In the genomic region with DNA sequence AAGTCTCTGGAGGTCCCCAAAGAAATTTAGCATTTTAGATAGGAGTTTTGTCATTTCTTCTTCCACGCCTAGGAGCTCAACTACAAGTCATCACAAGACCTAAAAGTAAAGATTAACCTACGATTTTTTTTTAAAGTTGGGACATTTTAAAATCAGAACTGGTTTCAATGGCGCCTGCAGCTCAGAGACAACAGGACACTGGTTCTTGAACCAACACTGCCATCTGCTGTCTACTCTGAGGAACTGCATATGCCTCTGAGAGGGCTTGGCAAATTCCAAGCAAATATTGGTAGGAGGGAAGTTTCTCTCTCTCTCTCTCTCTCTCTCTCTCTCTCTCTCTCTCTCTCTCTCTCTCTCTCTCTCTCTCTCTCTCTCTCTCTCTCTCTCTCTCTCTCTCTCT, we compare ENCODE assay signal across 8 mouse cellular contexts. TPM values are rescaled to one million over a fixed set of nuclear protein-coding genes. Genes with fewer than 3 reads are reported as not detected.
DNase-seq lines count a peak whose midpoint lies in the region; ATAC-seq and TF ChIP-seq lines count a peak whose summit lies in the region.

No protein-coding gene starts in this region.

- H3K36me3 ChIP-seq in hindbrain, embryonic 11.5 days (ENCODE audit: control insufficient read depth, insufficient read depth, low read length) = no peaks in the 10 kb centered on the region
- no peaks in the 10 kb centered on the region for H3K36me3 ChIP-seq in stomach, postnatal 0 days (ENCODE audit: control insufficient read depth, insufficient read depth, low read length)

- TF ChIP-seq EP300 in stomach, postnatal 0 days (optimal IDR thresholded peaks at IDR 0.05) = no peak

- peaks cover 27% of the 10 kb centered on the region for H3K27me3 ChIP-seq in hindbrain, embryonic 11.5 days (ENCODE audit: control insufficient read depth, insufficient read depth, low read length)
- peaks cover 5% of the 10 kb centered on the region for H3K27me3 ChIP-seq in stomach, postnatal 0 days (ENCODE audit: control insufficient read depth, insufficient read depth, low read length)

- no peak for TF ChIP-seq POLR2A in bone marrow macrophage, adult 2 months (IDR thresholded peaks at IDR 0.05; ENCODE audit: borderline replicate concordance, low read depth, low read length)
- TF ChIP-seq POLR2A in embryonic fibroblast, embryonic 13.5 days (IDR thresholded peaks at IDR 0.05; ENCODE audit: low read depth, low read length) = no peak

- peaks cover 9% of the 10 kb centered on the region; the same call in 1 of the 2 replicates for H3K4me1 ChIP-seq in bone marrow macrophage, adult 2 months (ENCODE audit: control insufficient read depth, insufficient read depth, low read length)
- no peaks in the 10 kb centered on the region; the same call in 1 of the 2 replicates for H3K4me1 ChIP-seq in embryonic fibroblast, embryonic 13.5 days (ENCODE audit: control insufficient read depth, insufficient read depth, low read length)
- H3K4me1 ChIP-seq in hindbrain, embryonic 11.5 days (replicated peaks; ENCODE audit: control insufficient read depth, insufficient read depth, low read length) = peaks cover 3% of the 10 kb centered on the region; the same call in 1 of the 2 replicates
- no peaks in the 10 kb centered on the region; the same call in 1 of the 2 replicates for H3K4me1 ChIP-seq in stomach, postnatal 0 days (replicated peaks; ENCODE audit: control insufficient read depth, insufficient read depth)

- H3K4me3 ChIP-seq in bone marrow macrophage, adult 2 months (ENCODE audit: insufficient read depth, low read length) = no peak overlapping the region
- H3K4me3 ChIP-seq in embryonic fibroblast, embryonic 13.5 days (ENCODE audit: insufficient read depth, low read length) = peak overlapping the region; percentile 44
- peak overlapping the region; percentile 45 for H3K4me3 ChIP-seq in hindbrain, embryonic 11.5 days (ENCODE audit: low read depth, low read length)
- peak overlapping the region; percentile 56 for H3K4me3 ChIP-seq in stomach, postnatal 0 days (ENCODE audit: low read depth, low read length)

- no peaks in the 10 kb centered on the region for H3K9me3 ChIP-seq in hindbrain, embryonic 11.5 days (ENCODE audit: control insufficient read depth, low read length)
- H3K9me3 ChIP-seq in stomach, postnatal 0 days (ENCODE audit: control insufficient read depth, low read length) = no peaks in the 10 kb centered on the region

- DNase-seq in ovary, postnatal 14 days (ENCODE audit: low spot score) = peak; percentile 56
- no peak for DNase-seq in ovary, postnatal 36 days (ENCODE audit: low spot score)
- peak; percentile 84 for DNase-seq in hindbrain, embryonic 11.5 days (ENCODE audit: low spot score)
- peak; percentile 45 for DNase-seq in layer of hippocampus, adult 9-11 months
- peak; percentile 52 for DNase-seq in stomach, postnatal 0 days (ENCODE audit: low spot score)

- H3K27ac ChIP-seq in bone marrow macrophage, adult 2 months (ENCODE audit: insufficient read depth, low read depth, low read length) = no peak overlapping the region
- peak overlapping the region; percentile 44; the same call in 1 of the 2 replicates for H3K27ac ChIP-seq in embryonic fibroblast, embryonic 13.5 days (ENCODE audit: insufficient read depth, low read length)
- no peak overlapping the region for H3K27ac ChIP-seq in hindbrain, embryonic 11.5 days (ENCODE audit: low read depth, low read length)
- H3K27ac ChIP-seq in stomach, postnatal 0 days (replicated peaks) = no peak overlapping the region

- 0% methylated on average over 3 of the region's 3 CpGs for WGBS in hindbrain, embryonic 11.5 days
- WGBS in stomach, postnatal 0 days = 0% methylated on average over 3 of the region's 3 CpGs

- peak; percentile 73 for TF ChIP-seq CTCF in bone marrow macrophage, adult 2 months (IDR thresholded peaks at IDR 0.05; ENCODE audit: low read depth, low read length)
- TF ChIP-seq CTCF in embryonic fibroblast, embryonic 13.5 days (IDR thresholded peaks at IDR 0.05; ENCODE audit: borderline replicate concordance, insufficient read depth, low read length) = peak; percentile 54
- peak; percentile 88 for TF ChIP-seq CTCF in stomach, postnatal 0 days (IDR thresholded peaks at IDR 0.05; ENCODE audit: low read depth)

- peak overlapping the region; percentile 86 for H3K4me2 ChIP-seq in hindbrain, embryonic 11.5 days (replicated peaks; ENCODE audit: low read depth, low read length)
- peak overlapping the region; percentile 91 for H3K4me2 ChIP-seq in stomach, postnatal 0 days (replicated peaks; ENCODE audit: low read depth)

- H3K9ac ChIP-seq in hindbrain, embryonic 11.5 days (ENCODE audit: low read depth, low read length) = no peak overlapping the region
- H3K9ac ChIP-seq in stomach, postnatal 0 days (ENCODE audit: low read length) = no peak overlapping the region

- no peak for ATAC-seq in hindbrain, embryonic 11.5 days (ENCODE audit: low FRiP score)
- peak; percentile 61; the same call in 1 of the 2 replicates for ATAC-seq in megakaryocyte-erythroid progenitor cell, adult 5-6 weeks (replicated peaks; ENCODE audit: low FRiP score, low TSS enrichment, poor library complexity, severe bottlenecking)
- ATAC-seq in stomach, postnatal 0 days (ENCODE audit: low FRiP score, low TSS enrichment) = no peak

RNA-seq across cellular contexts. Expression of gene Pdgfra, which starts 4.9 kb away (rescaled TPM):
- 0.23 and 0.27 TPM in 2 replicates for polyA plus RNA-seq in bone marrow macrophage, adult 2 months (2012; ENCODE audit: insufficient read depth, insufficient read length, missing spikeins)
- 57.3 and 115 TPM in 2 replicates for polyA plus RNA-seq in embryonic fibroblast, embryonic 13.5 days (2011; ENCODE audit: insufficient read length, low read depth, missing spikeins)
- 26.5 and 29.3 TPM in 2 replicates for polyA plus RNA-seq in hindbrain, embryonic 11.5 days (2014; fragmentation: Nextera tagmentation; extraction: Ambion mirVana)
- not detected in 2 replicates for total RNA-seq in megakaryocyte-erythroid progenitor cell, adult 5-6 weeks (2014; fragmentation: Nextera tagmentation)
- total RNA-seq in megakaryocyte-erythroid progenitor cell, adult 5-6 weeks (2017) = not detected in 2 replicates
- 7.9 and 8.5 TPM in 2 replicates for polyA plus RNA-seq in stomach, postnatal 0 days (2015; fragmentation: Nextera tagmentation; extraction: Ambion mirVana)
